8 mouse cellular contexts compared by ENCODE assay signal in genomic region chr9:31385947-31386354, GRCm38 (mm10). TPM values are rescaled to one million over a fixed set of nuclear protein-coding genes. Genes with fewer than 3 reads are reported as not detected.
DNase-seq lines count a peak whose midpoint lies in the region; ATAC-seq lines count a peak whose summit lies in the region.

Gene Nfrkb, plus strand, starts transcription at chr9:31386192.

- peak within 1 kb of the TSS; percentile 87 for H3K9ac ChIP-seq in hindbrain, embryonic 16.5 days (ENCODE audit: low read depth, low read length)

- H3K4me1 ChIP-seq in hindbrain, embryonic 16.5 days (ENCODE audit: control insufficient read depth, insufficient read depth, low read depth, low read length): peaks cover 13% of the 10 kb centered on the region

- peaks cover 4% of the 10 kb centered on the region for H3K36me3 ChIP-seq in hindbrain, embryonic 16.5 days (ENCODE audit: control insufficient read depth, insufficient read depth, low read length)
- H3K36me3 ChIP-seq in macrophage (ENCODE audit: inconsistent target): peaks cover 6% of the 10 kb centered on the region; the same call in 1 of the 2 replicates

- peak within 1 kb of the TSS; percentile 78 for H3K4me2 ChIP-seq in hindbrain, embryonic 16.5 days (ENCODE audit: low read length)

- peak; percentile 84 for DNase-seq in WW6 (ENCODE audit: low read depth, low spot score)
- peak; percentile 84 to 94 for DNase-seq in cerebellum, postnatal 4 days (ENCODE audit: low spot score in 2 of 2)
- DNase-seq in gastrocnemius, adult 18-20 months (ENCODE audit: low spot score): peak; percentile 95
- DNase-seq in left cerebral cortex, adult 18-20 months (ENCODE audit: low spot score in 2 of 2): peak; percentile 93 to 97
- peak; percentile 96 for DNase-seq in right cerebral cortex, adult 18-20 months
- DNase-seq in urinary bladder, postnatal 10 days (ENCODE audit: low spot score): peak; percentile 78

- no peaks in the 10 kb centered on the region for H3K9me3 ChIP-seq in hindbrain, embryonic 16.5 days (ENCODE audit: control insufficient read depth, low read length)

- under 1% methylated on average over 39 of the region's 46 CpGs for WGBS in hindbrain, embryonic 16.5 days
- under 1% methylated on average over 46 of the region's 46 CpGs for WGBS in macrophage (ENCODE audit: missing documents)

- no peaks in the 10 kb centered on the region for H3K27me3 ChIP-seq in hindbrain, embryonic 16.5 days (replicated peaks; ENCODE audit: control insufficient read depth, insufficient read depth, low read length)

- ATAC-seq in hindbrain, embryonic 16.5 days: peak; percentile 98

- peak within 1 kb of the TSS; percentile 76; the same call in 1 of the 2 replicates for H3K27ac ChIP-seq in hindbrain, embryonic 16.5 days (ENCODE audit: low read depth, low read length)
- no peak within 1 kb of the TSS for H3K27ac ChIP-seq in macrophage

- H3K79me2 ChIP-seq in macrophage (ENCODE audit: inconsistent target): peaks cover 35% of the 10 kb centered on the region

- H3K4me3 ChIP-seq in hindbrain, embryonic 16.5 days (ENCODE audit: low read length): peak within 1 kb of the TSS; percentile 84
- H3K4me3 ChIP-seq in macrophage (ENCODE audit: inconsistent target): peak within 1 kb of the TSS; percentile 81

RNA-seq across cellular contexts. Expression of gene Nfrkb, which starts in this region (rescaled TPM):
- 1 to 10 TPM; 8.6 to 8.7 TPM for total RNA-seq in gastrocnemius, adult 18-20 months (2021)
- 22.5 and 23.5 TPM in 2 replicates for polyA plus RNA-seq in hindbrain, embryonic 16.5 days (2015; fragmentation: Nextera tagmentation; extraction: Ambion mirVana)
- 10 to 100 TPM; 24.5 to 25.1 TPM for total RNA-seq in left cerebral cortex, adult 18-20 months (2021)
- 100 to 1,000 TPM in 9 of 26 experiments, 10 to 100 TPM in 17; 27.4 to 133 (median 88.0) TPM for total RNA-seq in macrophage (2018; cell fraction: chromatin; rRNA removed)
- total RNA-seq in macrophage (2018; cell fraction: cytosol; rRNA removed): 10 to 100 TPM in 15 of 26 experiments, 1 to 10 TPM in 11; 5.3 to 17.7 (median 10.4) TPM
- total RNA-seq in macrophage (2018; cell fraction: nucleus; rRNA removed): 100 to 1,000 TPM in 1 of 26 experiments, 10 to 100 TPM in 25; 15.4 to 101 (median 39.7) TPM
- polyA plus RNA-seq in macrophage (2018): 9.6 to 11.4 TPM (median 10.4 TPM) in 3 replicates
